Mouse (Mus musculus) embryonic facial prominence, embryonic 13.5 days (tissue): ENCODE measurements at regions not wholly inside any gene's neighbourhood (a gene's known extent, or its start where the extent isn't known, plus 50 kb on each side); places are given as distances from the start of the nearest gene placed in this dataset.
"Not testable (repeated sequence)": the region's sequence is repeated elsewhere in the genome, so short reads cannot be mapped to it uniquely, and the experiment has no call there.

Experiments used
- ATAC-seq: fragments of 200-750 bp; cut with Nextera tagmentation; 2 replicates; pipeline ENCODE4 v1.8.0; 2017; ENCODE audit warnings: low read depth; ENCODE audit not compliant: insufficient number of reproducible peaks, insufficient read depth, low FRiP score, low TSS enrichment
- H3K27ac ChIP-seq: fragments of 300-500 bp; sonication (generic); 2 replicates; pipeline ENCODE4 v1.5.1; 2015; ENCODE audit warnings: moderate library complexity, mild to moderate bottlenecking, inconsistent platforms
- H3K27me3 ChIP-seq: fragments of 300-500 bp; sonication (generic); 2 replicates; pipeline ENCODE4 v1.6.1; 2015; ENCODE audit warnings: mild to moderate bottlenecking, inconsistent platforms
- H3K36me3 ChIP-seq: fragments of 300-500 bp; sonication (generic); 2 replicates; pipeline ENCODE4 v1.6.1; 2015; ENCODE audit warnings: mild to moderate bottlenecking, inconsistent platforms
- H3K4me1 ChIP-seq: fragments of 300-500 bp; sonication (generic); 2 replicates; pipeline ENCODE4 v1.6.1; 2015; ENCODE audit warnings: inconsistent platforms
- H3K4me2 ChIP-seq: fragments of 300-500 bp; sonication (generic); 2 replicates; pipeline ENCODE4 v1.6.1; 2015; ENCODE audit warnings: moderate library complexity, mild to moderate bottlenecking, inconsistent platforms
- H3K4me3 ChIP-seq: fragments of 300-500 bp; sonication (generic); 2 replicates; pipeline ENCODE4 v1.5.1; 2015; ENCODE audit warnings: mild to moderate bottlenecking, inconsistent platforms
- H3K9ac ChIP-seq: fragments of 300-500 bp; sonication (generic); 2 replicates; pipeline ENCODE4 v1.6.1; 2015; ENCODE audit warnings: mild to moderate bottlenecking, inconsistent platforms
- H3K9me3 ChIP-seq: fragments of 300-500 bp; sonication (generic); 2 replicates; pipeline ENCODE4 v1.6.1; 2016; ENCODE audit warnings: inconsistent platforms
- WGBS: fragments of 180-500 bp; shearing (Covaris S2); methylation state at CpG from one replicate; pipeline ENCODE4 v1.1.7; 2015; ENCODE audit warnings: mixed read lengths; 5-methylcytosine and 5-hydroxymethylcytosine counted together

GRCm38 (mm10) chr14:59042152-59042551 is 100.5 kb downstream of the 1700129C05Rik start:
- no peak overlapping the region for H3K9ac ChIP-seq
- 94% methylated on average over 2 of the region's 2 CpGs for WGBS

DNA sequence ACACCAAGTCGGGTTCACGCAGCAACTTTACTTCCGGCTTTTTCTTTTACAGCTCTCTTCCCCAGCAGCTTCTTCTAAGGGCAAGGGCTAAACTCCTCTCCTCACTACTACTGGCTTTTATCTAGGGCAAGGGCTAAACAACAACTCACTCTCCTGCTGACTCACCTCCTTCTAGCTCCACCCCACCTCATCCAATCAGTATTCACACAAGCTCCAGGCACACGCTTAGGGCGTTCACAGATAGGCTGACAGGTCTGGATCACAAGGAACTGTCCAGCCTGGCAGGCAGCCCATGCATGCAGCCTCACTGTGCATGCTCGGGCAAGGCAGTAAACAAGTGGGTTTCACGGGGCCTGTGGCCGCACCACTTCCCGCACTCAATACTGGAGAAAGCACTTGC is 116.9 kb downstream of the 1700129C05Rik start:
- not testable (repeated sequence) for H3K27ac ChIP-seq, H3K36me3 ChIP-seq, H3K9me3 ChIP-seq, H3K9ac ChIP-seq, H3K4me3 ChIP-seq, ATAC-seq, H3K27me3 ChIP-seq, H3K4me2 ChIP-seq, H3K4me1 ChIP-seq
- 52% methylated on average over 9 of the region's 9 CpGs for WGBS

More at GRCm38 (mm10) chr14:59042152-59042551, 100.5 kb downstream of the 1700129C05Rik start:
- no peak overlapping the region for H3K4me3 ChIP-seq
- no peaks in the 10 kb centered on the region for H3K9me3 ChIP-seq
- H3K4me2 ChIP-seq, result no peak overlapping the region
- no peaks in the 10 kb centered on the region for H3K36me3 ChIP-seq
- no peaks in the 10 kb centered on the region for H3K27me3 ChIP-seq
- 0 out of 2 replicates have a peak, but pooled peaks cover 6% of the 10 kb centered on the region for H3K4me1 ChIP-seq
- ATAC-seq, result no peak
- no peak overlapping the region for H3K27ac ChIP-seq

- WGBS, result 87% methylated on average over 3 of the region's 3 CpGs
- H3K9ac ChIP-seq, result no peak overlapping the region
- no peak overlapping the region for H3K27ac ChIP-seq
- no peaks in the 10 kb centered on the region for H3K36me3 ChIP-seq
- H3K4me1 ChIP-seq, result no peaks in the 10 kb centered on the region
- H3K9me3 ChIP-seq, result no peaks in the 10 kb centered on the region
- no peak overlapping the region for H3K4me3 ChIP-seq
- H3K4me2 ChIP-seq, result no peak overlapping the region
- no peak for ATAC-seq
- H3K27me3 ChIP-seq, result no peaks in the 10 kb centered on the region
These were observed 133.2 kb downstream of the 1700129C05Rik start for GRCm38 (mm10) chr14:59009534-59009933.

DNA sequence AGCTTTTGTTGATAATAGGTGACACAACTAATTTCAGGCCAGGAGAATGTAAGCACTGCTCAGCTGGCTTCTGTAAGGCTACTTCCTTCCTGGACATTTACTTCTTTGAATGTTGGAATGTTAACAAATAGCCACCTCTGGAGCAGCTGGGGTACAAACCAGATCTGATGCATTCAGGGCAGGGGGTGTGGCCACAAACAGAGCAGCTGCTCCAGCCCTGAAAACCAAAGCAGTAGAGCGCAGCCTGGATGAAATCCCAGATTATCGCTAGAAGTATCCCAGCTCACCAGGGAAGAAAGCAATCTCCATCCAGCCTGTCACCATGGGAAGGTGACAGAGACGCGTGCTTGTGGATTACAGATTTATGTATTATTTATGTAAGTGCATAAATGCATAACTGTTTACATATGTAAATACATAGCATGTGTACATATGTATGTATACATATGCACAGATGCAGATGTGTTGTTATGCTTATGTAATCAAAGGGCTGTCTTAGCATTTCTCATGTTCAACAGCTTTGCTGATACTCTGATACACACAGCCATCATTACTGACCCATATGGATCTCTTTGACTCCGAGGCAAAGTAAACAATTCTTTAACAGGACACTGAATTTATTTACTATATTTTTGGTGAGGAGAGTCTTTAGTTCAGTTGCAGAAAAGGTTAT is 143.5 kb downstream of the 1700129C05Rik start:
- WGBS, result 54% methylated on average over 5 of the region's 5 CpGs
- H3K4me3 ChIP-seq, result no peak overlapping the region
- no peaks in the 10 kb centered on the region for H3K36me3 ChIP-seq
- H3K4me2 ChIP-seq, result no peak overlapping the region
- no peak for ATAC-seq
- no peaks in the 10 kb centered on the region for H3K27me3 ChIP-seq
- H3K27ac ChIP-seq, result no peak overlapping the region
- no peak overlapping the region for H3K9ac ChIP-seq
- H3K9me3 ChIP-seq, result no peaks in the 10 kb centered on the region
- H3K4me1 ChIP-seq, result no peaks in the 10 kb centered on the region

DNA sequence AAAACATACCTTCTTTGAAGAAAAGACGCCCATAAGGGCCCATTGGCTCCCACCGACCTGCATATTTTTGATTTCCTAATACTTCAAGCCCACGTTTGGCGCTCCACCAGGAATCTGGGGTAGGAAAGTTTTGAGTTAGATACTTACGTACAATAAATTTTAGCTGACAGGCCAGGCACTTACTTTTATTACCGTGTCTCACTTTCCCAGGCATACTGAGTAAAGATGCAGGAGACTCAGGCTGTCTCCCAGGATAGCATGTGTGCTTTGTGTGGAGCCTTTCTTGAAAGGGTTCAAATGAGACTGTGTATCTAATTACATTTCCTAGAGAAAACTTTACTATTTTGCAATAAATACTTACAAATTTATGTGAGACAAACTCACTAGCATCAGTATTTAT is 147.7 kb downstream of the 1700129C05Rik start:
- WGBS, result 74% methylated on average over 6 of the region's 6 CpGs
- no peak overlapping the region for H3K4me3 ChIP-seq
- ATAC-seq, result no peak

DNA sequence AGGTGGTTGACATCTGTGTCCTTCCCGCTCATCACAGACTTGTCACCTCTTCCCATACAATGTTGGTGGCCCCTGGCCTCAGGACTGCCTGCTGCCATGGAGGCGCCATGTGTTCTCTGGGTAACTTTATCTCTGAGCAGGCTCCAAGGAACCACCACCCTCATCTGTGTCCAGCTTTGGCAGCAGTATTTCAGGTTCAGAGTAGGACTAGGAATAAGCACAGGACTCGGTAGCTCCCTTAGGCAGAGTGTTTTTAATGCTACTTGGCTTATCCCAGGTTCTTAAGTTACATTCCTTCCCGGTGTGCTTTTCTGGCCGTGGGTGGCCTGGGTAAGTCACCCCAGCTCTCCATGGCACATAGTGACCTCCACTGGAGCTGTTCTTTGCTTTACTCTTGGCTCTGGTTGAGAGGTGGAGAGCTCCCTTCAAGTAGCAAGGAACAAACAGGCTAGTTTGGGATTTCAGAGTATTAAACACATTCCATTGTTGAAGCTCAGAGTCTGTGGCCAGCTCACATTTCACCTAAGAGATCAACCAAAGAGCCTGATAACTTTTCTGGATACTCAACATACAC is 153.0 kb downstream of the 1700129C05Rik start:
- Histone ChIP-seq H3K27me3 (no peaks in the 10 kb centered on the region), H3K4me3 (no peak overlapping the region), H3K9ac (no peak overlapping the region), H3K27ac (no peak overlapping the region), H3K4me2 (no peak overlapping the region), H3K4me1 (peaks cover 11% of the 10 kb centered on the region; the same call in 1 of the 2 replicates), H3K36me3 (no peaks in the 10 kb centered on the region), H3K9me3 (no peaks in the 10 kb centered on the region)
- ATAC-seq, result no peak
- 57% methylated on average over 5 of the region's 5 CpGs for WGBS

More for the DNA sequence above, 147.7 kb downstream of the 1700129C05Rik start:
- Histone ChIP-seq H3K4me1 (no peaks in the 10 kb centered on the region), H3K27ac (no peak overlapping the region), H3K9me3 (no peaks in the 10 kb centered on the region), H3K4me2 (no peak overlapping the region), H3K36me3 (no peaks in the 10 kb centered on the region), H3K9ac (no peak overlapping the region), H3K27me3 (no peaks in the 10 kb centered on the region)

DNA sequence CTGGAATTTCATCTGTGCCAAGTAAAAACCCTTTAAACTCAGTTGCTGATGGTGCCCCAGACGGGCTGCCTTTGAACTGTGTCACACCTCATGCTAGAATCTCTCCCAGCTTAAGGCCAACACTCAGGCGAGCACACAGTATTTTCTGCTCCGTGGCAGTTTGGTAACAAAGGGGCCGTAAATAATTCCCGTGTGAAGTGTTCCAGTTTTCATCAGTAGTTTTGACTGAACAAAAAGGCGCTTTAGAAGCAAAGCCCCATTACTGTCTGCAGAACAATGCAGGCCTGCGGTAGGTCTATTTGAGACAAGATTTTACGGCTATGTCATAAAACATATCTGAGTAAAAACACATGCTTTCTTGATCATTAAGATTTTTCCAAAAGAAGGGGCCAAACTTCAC is 155.0 kb downstream of the 1700129C05Rik start:
- H3K27ac ChIP-seq, result no peak overlapping the region
- no peak for ATAC-seq
- no peak overlapping the region for H3K9ac ChIP-seq
- H3K4me2 ChIP-seq, result no peak overlapping the region
- no peaks in the 10 kb centered on the region for H3K27me3 ChIP-seq
- 46% methylated on average over 8 of the region's 8 CpGs for WGBS
- H3K4me3 ChIP-seq, result no peak overlapping the region
- no peaks in the 10 kb centered on the region for H3K36me3 ChIP-seq
- H3K4me1 ChIP-seq, result peaks cover 11% of the 10 kb centered on the region; the same call in 1 of the 2 replicates
- no peaks in the 10 kb centered on the region for H3K9me3 ChIP-seq

GRCm38 (mm10) chr14:58985838-58986237 is 156.9 kb downstream of the 1700129C05Rik start:
- Histone ChIP-seq H3K9ac (no peak overlapping the region), H3K4me1 (peaks cover 11% of the 10 kb centered on the region; the same call in 1 of the 2 replicates), H3K4me2 (no peak overlapping the region), H3K27ac (no peak overlapping the region), H3K4me3 (no peak overlapping the region), H3K27me3 (no peaks in the 10 kb centered on the region), H3K9me3 (no peaks in the 10 kb centered on the region), H3K36me3 (no peaks in the 10 kb centered on the region)
- ATAC-seq, result no peak
- 56% methylated on average over 5 of the region's 5 CpGs for WGBS

- ATAC-seq, result no peak
- H3K4me3 ChIP-seq, result no peak overlapping the region
- H3K27me3 ChIP-seq, result no peaks in the 10 kb centered on the region
- no peaks in the 10 kb centered on the region for H3K4me1 ChIP-seq
- H3K27ac ChIP-seq, result no peak overlapping the region
- H3K9ac ChIP-seq, result no peak overlapping the region
- H3K4me2 ChIP-seq, result no peak overlapping the region
- 87% methylated on average over 4 of the region's 4 CpGs for WGBS
- no peaks in the 10 kb centered on the region for H3K9me3 ChIP-seq
- H3K36me3 ChIP-seq, result no peaks in the 10 kb centered on the region
These were observed 165.9 kb downstream of the 1700129C05Rik start for GRCm38 (mm10) chr14:58976791-58977190.

DNA sequence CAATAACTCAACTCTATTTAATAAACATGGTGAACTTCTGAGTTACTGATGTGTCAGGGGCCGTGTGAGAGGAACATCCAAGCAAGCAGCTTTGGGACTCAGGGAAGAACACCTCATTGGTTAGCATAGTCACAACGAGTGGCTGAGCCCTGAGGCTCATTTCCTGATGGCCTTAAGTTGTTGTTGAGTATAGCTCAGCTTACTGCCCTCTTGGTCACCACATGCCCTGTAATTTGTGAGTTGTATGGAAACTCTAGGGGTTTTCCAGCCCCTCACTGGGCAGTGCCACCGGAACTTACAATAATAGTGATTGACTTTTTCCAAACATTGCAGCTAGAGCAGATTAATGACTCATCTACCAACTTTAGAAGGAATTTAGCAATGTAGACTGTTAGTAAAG is 173.4 kb downstream of the 1700129C05Rik start:
- Histone ChIP-seq H3K27me3 (no peaks in the 10 kb centered on the region), H3K9ac (no peak overlapping the region)
- 54% methylated on average over 3 of the region's 3 CpGs for WGBS

DNA sequence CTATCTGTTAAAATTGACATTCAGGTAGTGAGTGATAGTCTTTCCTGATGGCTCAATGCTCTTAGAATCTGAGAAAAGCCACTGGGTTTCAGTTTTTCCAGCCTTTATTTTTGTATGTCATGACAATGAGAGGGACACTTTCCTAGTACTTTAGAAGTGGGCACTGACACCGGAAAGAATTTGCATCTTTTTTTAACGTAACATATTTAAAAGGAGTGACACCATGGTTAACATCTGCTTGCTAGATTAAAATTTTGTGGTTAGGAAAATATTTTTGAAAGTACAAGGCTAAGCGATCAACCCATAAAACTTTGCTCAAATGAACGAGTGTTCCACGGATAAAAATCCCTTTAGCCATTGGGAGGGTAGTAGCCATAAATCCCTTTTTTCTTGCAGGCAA is 174.7 kb downstream of the 1700129C05Rik start:
- Histone ChIP-seq H3K27ac (no peak overlapping the region), H3K36me3 (no peaks in the 10 kb centered on the region), H3K9me3 (no peaks in the 10 kb centered on the region), H3K4me3 (no peak overlapping the region), H3K9ac (no peak overlapping the region), H3K4me2 (no peak overlapping the region), H3K4me1 (no peaks in the 10 kb centered on the region), H3K27me3 (no peaks in the 10 kb centered on the region)
- ATAC-seq, result no peak
- 85% methylated on average over 5 of the region's 5 CpGs for WGBS

More for the DNA sequence above, 173.4 kb downstream of the 1700129C05Rik start:
- no peak for ATAC-seq
- H3K27ac ChIP-seq, result no peak overlapping the region
- no peak overlapping the region for H3K4me3 ChIP-seq
- H3K4me1 ChIP-seq, result no peaks in the 10 kb centered on the region
- no peaks in the 10 kb centered on the region for H3K36me3 ChIP-seq
- H3K9me3 ChIP-seq, result no peaks in the 10 kb centered on the region
- no peak overlapping the region for H3K4me2 ChIP-seq

GRCm38 (mm10) chr14:58967163-58967562 is 175.5 kb downstream of the 1700129C05Rik start:
- no peak overlapping the region for H3K4me3 ChIP-seq
- H3K4me2 ChIP-seq, result no peak overlapping the region
- ATAC-seq, result no peak
- no peaks in the 10 kb centered on the region for H3K36me3 ChIP-seq
- H3K9ac ChIP-seq, result no peak overlapping the region
- no peak overlapping the region for H3K27ac ChIP-seq
- H3K9me3 ChIP-seq, result no peaks in the 10 kb centered on the region
- 72% methylated on average over 1 of the region's 1 CpGs for WGBS
- no peaks in the 10 kb centered on the region for H3K27me3 ChIP-seq
- no peaks in the 10 kb centered on the region for H3K4me1 ChIP-seq
